Mouse (Mus musculus) neural tube, embryonic 14.5 days (tissue): ENCODE measurements around the gene Prrc2b. TPM values are rescaled to one million over a fixed set of nuclear protein-coding genes. Genes with fewer than 3 reads are reported as not detected.

ENCODE experiments used
- ATAC-seq: fragments of 200-750 bp; cut with Nextera tagmentation; 2 replicates; pipeline ENCODE4 v1.8.0; 2017; ENCODE audit warnings: low read depth, mild to moderate bottlenecking, moderate TSS enrichment, moderate library complexity
- H3K27ac ChIP-seq: fragments of 300-500 bp; sonication (generic); 2 replicates; pipeline ENCODE4 v1.5.1; 2014; ENCODE audit warnings: low read depth, mild to moderate bottlenecking, control low read depth, low read length, moderate library complexity, mixed read lengths
- H3K27me3 ChIP-seq: fragments of 300-500 bp; sonication (generic); 2 replicates; pipeline ENCODE4 v1.6.1; 2014; ENCODE audit warnings: low read length; ENCODE audit not compliant: control insufficient read depth, insufficient read depth
- H3K36me3 ChIP-seq: fragments of 300-500 bp; sonication (generic); 2 replicates; pipeline ENCODE4 v1.6.1; 2014; ENCODE audit warnings: low read length, mixed read lengths; ENCODE audit not compliant: control insufficient read depth, insufficient read depth
- H3K4me1 ChIP-seq: fragments of 300-500 bp; sonication (generic); 2 replicates; pipeline ENCODE4 v1.6.1; 2014; ENCODE audit warnings: low read length; ENCODE audit not compliant: control insufficient read depth, insufficient read depth
- H3K4me2 ChIP-seq: fragments of 300-500 bp; sonication (generic); 2 replicates; pipeline ENCODE4 v1.6.1; 2014; ENCODE audit warnings: mild to moderate bottlenecking, low read depth, low read length, control low read depth
- H3K4me3 ChIP-seq: fragments of 300-500 bp; sonication (generic); 2 replicates; pipeline ENCODE4 v1.5.1; 2014; ENCODE audit warnings: low read depth, low read length, control low read depth, mixed read lengths
- H3K9ac ChIP-seq: fragments of 300-500 bp; sonication (generic); replicated peaks from 2 replicates; pipeline ENCODE4 v1.6.1; 2014; ENCODE audit warnings: low read depth, mild to moderate bottlenecking, control low read depth, low read length, mixed read lengths
- H3K9me3 ChIP-seq: fragments of 300-500 bp; sonication (generic); 2 replicates; pipeline ENCODE4 v1.6.1; 2016; ENCODE audit warnings: low read length; ENCODE audit not compliant: control insufficient read depth
- WGBS: fragments of 180-500 bp; shearing (Covaris S2); extraction: QIAGEN DNeasy Blood & Tissue Kit; methylation state at CpG from one replicate; pipeline ENCODE4 v1.1.7; 2014; 5-methylcytosine and 5-hydroxymethylcytosine counted together
- polyA plus RNA-seq: library from polyadenylated mRNA; unstranded; fragments of >200 nt; fragmentation: Nextera tagmentation; extraction: Ambion mirVana; gene quantifications from 2 replicates; pipeline ENCODE4 v1.2.1, GENCODE M21; 2014

Gene Prrc2b
- polyA plus RNA-seq, 1 experiment from 2014 or later, result 101 TPM

- H3K36me3 ChIP-seq, result no peaks in the 10 kb centered on the region
- 72% methylated on average over 6 of the region's 6 CpGs for WGBS
- no peaks in the 10 kb centered on the region for H3K4me1 ChIP-seq
- ATAC-seq, result no peak
- H3K4me2 ChIP-seq, result no peak overlapping the region
- H3K9me3 ChIP-seq, result no peaks in the 10 kb centered on the region
- no peaks in the 10 kb centered on the region for H3K27me3 ChIP-seq
- H3K27ac ChIP-seq, result no peak overlapping the region
- no peak overlapping the region for H3K9ac ChIP-seq
- H3K4me3 ChIP-seq, result no peak overlapping the region
These were observed 18.9 kb upstream of the Prrc2b start for GRCm38 (mm10) chr2:32131866-32132566.

- ATAC-seq, result no peak
- no peak overlapping the region for H3K4me3 ChIP-seq
- peaks cover 4% of the 10 kb centered on the region; the same call in 1 of the 2 replicates for H3K4me1 ChIP-seq
- H3K27ac ChIP-seq, result no peak overlapping the region
- H3K4me2 ChIP-seq, result no peak overlapping the region
- H3K9me3 ChIP-seq, result no peaks in the 10 kb centered on the region
- 5% methylated on average over 12 of the region's 12 CpGs for WGBS
- no peaks in the 10 kb centered on the region for H3K27me3 ChIP-seq
- no peak overlapping the region for H3K9ac ChIP-seq
- H3K36me3 ChIP-seq, result no peaks in the 10 kb centered on the region
These were observed 18.3 kb upstream of the Prrc2b start for GRCm38 (mm10) chr2:32132567-32132992.

GRCm38 (mm10) chr2:32134039-32134438 lies 16.8 kb upstream of the Prrc2b start:
- no peak for ATAC-seq
- H3K4me1 ChIP-seq, result peaks cover 4% of the 10 kb centered on the region; the same call in 1 of the 2 replicates
- H3K4me3 ChIP-seq, result no peak overlapping the region
- H3K27me3 ChIP-seq, result no peaks in the 10 kb centered on the region
- 3% methylated on average over 2 of the region's 2 CpGs for WGBS
- H3K4me2 ChIP-seq, result no peak overlapping the region
- H3K9ac ChIP-seq, result no peak overlapping the region
- H3K9me3 ChIP-seq, result no peaks in the 10 kb centered on the region
- H3K27ac ChIP-seq, result no peak overlapping the region
- H3K36me3 ChIP-seq, result no peaks in the 10 kb centered on the region

GRCm38 (mm10) chr2:32137667-32138266 lies 13.1 kb upstream of the Prrc2b start:
- Histone ChIP-seq H3K27ac (peak overlapping the region; percentile 88), H3K4me1 (peaks cover 4% of the 10 kb centered on the region; the same call in 1 of the 2 replicates), H3K9me3 (no peaks in the 10 kb centered on the region), H3K4me3 (peak overlapping the region; percentile 59), H3K27me3 (no peaks in the 10 kb centered on the region), H3K9ac (peak overlapping the region; percentile 71), H3K36me3 (no peaks in the 10 kb centered on the region), H3K4me2 (peak overlapping the region; percentile 91)
- under 1% methylated on average over 40 of the region's 40 CpGs for WGBS
- peak; percentile 97 for ATAC-seq

- Histone ChIP-seq H3K27me3 (no peaks in the 10 kb centered on the region), H3K9me3 (no peaks in the 10 kb centered on the region), H3K4me3 (no peak overlapping the region), H3K36me3 (no peaks in the 10 kb centered on the region), H3K4me2 (no peak overlapping the region), H3K27ac (no peak overlapping the region), H3K9ac (no peak overlapping the region), H3K4me1 (peaks cover 4% of the 10 kb centered on the region; the same call in 1 of the 2 replicates)
- ATAC-seq, result no peak
- WGBS, result 77% methylated on average over 5 of the region's 5 CpGs
These were observed 11.5 kb upstream of the Prrc2b start for GRCm38 (mm10) chr2:32139377-32139776.

GRCm38 (mm10) chr2:32140498-32140934 lies 10.4 kb upstream of the Prrc2b start:
- H3K4me1 ChIP-seq, result peaks cover 4% of the 10 kb centered on the region; the same call in 1 of the 2 replicates
- no peaks in the 10 kb centered on the region for H3K27me3 ChIP-seq
- no peak overlapping the region for H3K9ac ChIP-seq
- ATAC-seq, result no peak
- no peak overlapping the region for H3K4me3 ChIP-seq
- no peak overlapping the region for H3K27ac ChIP-seq
- no peak overlapping the region for H3K4me2 ChIP-seq
- 30% methylated on average over 4 of the region's 4 CpGs for WGBS
- no peaks in the 10 kb centered on the region for H3K36me3 ChIP-seq
- H3K9me3 ChIP-seq, result no peaks in the 10 kb centered on the region

- no peak overlapping the region for H3K4me2 ChIP-seq
- WGBS, result 87% methylated on average over 6 of the region's 6 CpGs
These were observed 9.3 kb upstream of the Prrc2b start for GRCm38 (mm10) chr2:32141602-32142001.

GRCm38 (mm10) chr2:32142368-32142767 lies 8.5 kb upstream of the Prrc2b start:
- Histone ChIP-seq H3K27me3 (no peaks in the 10 kb centered on the region), H3K36me3 (no peaks in the 10 kb centered on the region), H3K27ac (no peak overlapping the region), H3K4me1 (peaks cover under 1% of the 10 kb centered on the region; the same call in 1 of the 2 replicates), H3K9me3 (no peaks in the 10 kb centered on the region), H3K9ac (no peak overlapping the region), H3K4me2 (no peak overlapping the region), H3K4me3 (no peak overlapping the region)
- no peak for ATAC-seq
- 62% methylated on average over 6 of the region's 6 CpGs for WGBS

More at GRCm38 (mm10) chr2:32141602-32142001, 9.3 kb upstream of the Prrc2b start:
- Histone ChIP-seq H3K36me3 (no peaks in the 10 kb centered on the region), H3K27me3 (no peaks in the 10 kb centered on the region), H3K27ac (no peak overlapping the region), H3K4me3 (no peak overlapping the region), H3K9ac (no peak overlapping the region), H3K4me1 (peaks cover 4% of the 10 kb centered on the region; the same call in 1 of the 2 replicates), H3K9me3 (no peaks in the 10 kb centered on the region)
- no peak for ATAC-seq

GRCm38 (mm10) chr2:32144633-32145032 lies 6.2 kb upstream of the Prrc2b start:
- no peak overlapping the region for H3K4me2 ChIP-seq
- H3K9ac ChIP-seq, result no peak overlapping the region
- 91% methylated on average over 5 of the region's 5 CpGs for WGBS
- H3K9me3 ChIP-seq, result no peaks in the 10 kb centered on the region
- H3K36me3 ChIP-seq, result no peaks in the 10 kb centered on the region
- H3K27me3 ChIP-seq, result no peaks in the 10 kb centered on the region
- ATAC-seq, result no peak
- no peaks in the 10 kb centered on the region for H3K4me1 ChIP-seq
- no peak overlapping the region for H3K27ac ChIP-seq
- no peak overlapping the region for H3K4me3 ChIP-seq
